Mouse (Mus musculus) MN1 (cell line): ENCODE measurements around the gene Olfr1335.
"Not testable (repeated sequence)": the region's sequence is repeated elsewhere in the genome, so short reads cannot be mapped to it uniquely, and the experiment has no call there.

Experiments used
- DNase-seq: peaks from one replicate; pipeline ENCODE4 v3.0.0-alpha.2; 2016; ENCODE audit warnings: low spot score

The Olfr1335 gene

DNA sequence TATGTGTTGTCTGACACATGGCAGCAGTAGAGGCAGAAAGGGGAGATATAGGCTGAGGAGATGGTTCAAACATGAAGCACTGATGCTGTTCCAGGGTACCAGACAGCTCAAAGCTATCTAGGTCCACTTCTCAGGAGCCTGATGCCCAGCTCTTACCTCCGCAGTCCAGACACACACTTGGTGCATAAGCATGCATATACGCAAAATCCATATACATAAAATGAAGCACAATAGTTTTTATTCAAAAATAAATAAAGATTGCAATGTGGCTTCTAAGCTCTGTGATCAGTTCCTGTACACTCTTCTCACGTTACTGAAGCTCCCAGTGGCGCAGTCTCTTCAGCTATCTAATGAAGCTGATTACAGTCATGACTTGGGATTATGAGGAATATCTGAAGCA lies at the start of gene Olfr1335:
Gene Olfr1335, minus strand, starts transcription at position 101 of the 400 bp plus-strand sequence.
- no peak for DNase-seq

DNA sequence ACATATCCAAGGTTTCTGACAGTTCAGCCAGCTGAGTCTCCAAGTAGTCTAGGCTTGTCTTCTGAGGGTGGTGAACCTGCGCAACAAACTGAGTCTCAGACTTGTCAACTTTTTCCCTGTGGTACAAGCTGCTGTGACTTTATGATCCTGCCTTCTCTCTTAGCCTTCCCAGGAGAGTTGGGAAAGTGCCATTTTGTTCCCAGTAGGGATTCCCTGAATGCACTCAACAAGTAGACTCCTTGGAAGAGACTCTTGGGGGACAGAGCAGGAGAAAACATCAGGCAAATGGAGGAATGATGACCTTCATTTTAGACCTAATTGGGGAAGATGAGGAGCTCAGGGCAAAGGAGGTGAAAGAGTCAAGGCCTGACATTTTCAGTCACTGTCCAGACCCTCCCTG lies 26.4 kb upstream of the Olfr1335 start, which contains the start of gene Olfr1333:
Gene Olfr1333, minus strand, starts transcription at position 101 of the 400 bp plus-strand sequence.
- no peak for DNase-seq

DNA sequence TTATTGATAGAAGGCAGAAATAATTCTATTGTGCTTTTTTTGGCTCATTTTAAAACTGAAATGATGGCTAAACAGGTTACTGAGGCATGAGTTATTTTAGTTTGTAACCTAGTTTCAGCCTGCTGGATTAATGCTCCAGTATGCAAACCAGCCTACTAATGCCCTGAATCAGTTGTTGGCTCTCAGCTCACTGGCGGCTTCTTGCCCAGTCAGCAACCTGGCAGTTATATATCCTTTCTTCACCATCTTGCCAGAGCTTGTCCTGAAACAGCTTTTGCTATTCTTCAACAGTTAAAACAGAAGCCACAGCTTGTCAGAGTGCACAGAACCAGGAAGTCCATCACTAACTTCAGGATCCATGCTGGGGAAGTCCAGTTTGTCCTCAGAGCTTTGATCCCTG lies 9.2 kb upstream of the Olfr1335 start:
- no peak for DNase-seq

DNA sequence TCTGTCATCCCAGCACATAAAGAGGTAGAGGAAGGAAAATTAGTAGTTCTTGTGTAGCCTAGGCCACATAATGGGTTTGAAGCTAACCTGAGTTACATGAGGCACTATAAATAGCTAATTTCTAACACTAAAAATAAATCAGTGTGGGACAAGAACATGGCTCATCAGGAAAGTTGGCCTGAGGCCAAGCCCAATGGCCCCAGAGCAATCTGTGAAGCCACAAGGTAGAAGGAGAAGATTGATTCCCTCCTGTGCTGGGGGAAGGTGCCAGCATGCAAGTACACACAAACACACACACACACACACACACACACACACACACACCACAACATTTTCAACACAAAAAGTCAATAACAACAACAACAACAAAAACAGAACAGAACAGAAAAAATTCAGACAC lies 16.9 kb downstream of the Olfr1335 start:
- DNase-seq = not testable (repeated sequence)

DNA sequence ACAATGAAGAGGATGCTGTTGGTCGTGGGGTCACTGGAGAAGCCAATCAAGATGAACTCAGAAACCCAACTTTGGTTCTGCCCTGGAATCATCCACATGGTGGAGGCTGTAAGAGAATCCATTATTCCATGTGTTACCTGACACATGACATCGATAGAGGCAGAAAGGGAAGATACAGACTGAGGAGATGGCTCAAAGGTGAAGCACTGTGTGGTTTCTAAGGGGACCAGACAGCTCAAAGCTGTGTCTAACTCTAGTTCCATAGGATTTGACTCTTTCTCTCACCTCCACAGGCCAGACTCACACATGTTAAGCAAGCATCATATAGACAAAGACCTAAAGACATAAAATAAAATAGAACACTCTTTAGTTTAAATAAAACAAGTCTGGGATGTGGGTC lies 27.3 kb downstream of the Olfr1335 start, which contains the start of gene Olfr1337:
Gene Olfr1337, minus strand, starts transcription at position 101 of the 400 bp plus-strand sequence.
- no peak for DNase-seq
